Mouse (Mus musculus) thymus, postnatal 0 days (tissue): Measurements from ENCODE around the gene Aprt. TPM values are rescaled to one million over a fixed set of nuclear protein-coding genes. Genes with fewer than 3 reads are reported as not detected.
A peak's percentile ranks its signal among the peaks of the same experiment; 100 is the strongest.

Source experiments
- DNase-seq: peaks from one replicate; pipeline ENCODE4 v3.0.0-alpha.2; 2015; ENCODE audit warnings: low spot score
- microRNA-seq: library from miRNA; unstranded; fragments of <30 nt; microRNA quantifications from one replicate; pipeline ENCODE4, GENCODE M21; 2016; ENCODE audit warnings: borderline number of aligned reads
- polyA plus RNA-seq: library from polyadenylated mRNA; unstranded; fragments of >200 nt; fragmentation: Nextera tagmentation; extraction: Ambion mirVana; gene quantifications from 2 replicates; pipeline ENCODE4 v1.2.1, GENCODE M21; 2015

Aprt gene
- polyA plus RNA-seq, 1 experiment from 2014 or later: 173 TPM

GRCm38 (mm10) chr8:122537033-122537432 lies 39.7 kb downstream of the Aprt start:
- no peak for DNase-seq

DNA sequence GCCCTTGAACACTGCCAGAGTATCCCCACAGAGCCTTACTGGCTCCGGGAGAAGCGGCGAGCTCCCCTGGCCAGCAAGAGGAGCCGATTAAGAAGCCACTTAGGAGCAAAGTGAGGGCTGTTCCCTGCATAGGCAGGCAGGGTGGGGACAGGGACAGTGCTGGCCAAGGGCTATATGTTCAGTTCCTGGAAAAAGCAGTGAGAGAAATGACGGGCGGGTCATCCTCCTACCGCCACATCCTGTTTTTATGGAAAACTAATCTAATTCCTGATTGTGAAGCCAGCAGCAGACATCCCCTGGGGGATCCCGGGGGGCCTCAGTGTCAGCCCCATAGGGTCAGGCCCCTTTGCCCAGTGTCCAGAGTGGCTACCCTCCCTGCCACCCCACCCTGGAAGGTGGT lies 45.4 kb downstream of the Aprt start:
- DNase-seq: no peak

DNA sequence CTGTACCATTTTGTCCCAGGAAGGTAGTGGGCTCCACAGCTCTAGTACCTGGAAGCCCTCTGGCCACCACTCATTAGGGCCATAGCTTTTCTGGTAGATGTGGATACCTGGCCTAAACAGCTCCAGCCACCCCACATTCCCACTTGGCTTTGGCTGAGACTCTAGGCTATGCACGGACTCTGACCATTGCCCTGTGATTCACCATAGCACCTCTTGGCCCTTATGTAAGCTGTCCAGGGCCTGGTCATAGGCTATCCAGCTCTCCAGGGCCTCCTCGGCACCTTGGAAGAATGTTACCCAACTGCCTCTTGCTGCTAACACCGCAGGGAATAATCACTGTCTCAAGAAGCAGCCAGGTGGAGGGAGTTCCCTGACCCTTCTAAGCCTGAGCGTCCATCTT lies 47.5 kb downstream of the Aprt start:
- no peak for DNase-seq

- DNase-seq: no peak
These were observed 48.8 kb downstream of the Aprt start for GRCm38 (mm10) chr8:122527937-122528336.

GRCm38 (mm10) chr8:122526526-122527170 lies 50.1 kb downstream of the Aprt start:
- peak; percentile 51 for DNase-seq

DNA sequence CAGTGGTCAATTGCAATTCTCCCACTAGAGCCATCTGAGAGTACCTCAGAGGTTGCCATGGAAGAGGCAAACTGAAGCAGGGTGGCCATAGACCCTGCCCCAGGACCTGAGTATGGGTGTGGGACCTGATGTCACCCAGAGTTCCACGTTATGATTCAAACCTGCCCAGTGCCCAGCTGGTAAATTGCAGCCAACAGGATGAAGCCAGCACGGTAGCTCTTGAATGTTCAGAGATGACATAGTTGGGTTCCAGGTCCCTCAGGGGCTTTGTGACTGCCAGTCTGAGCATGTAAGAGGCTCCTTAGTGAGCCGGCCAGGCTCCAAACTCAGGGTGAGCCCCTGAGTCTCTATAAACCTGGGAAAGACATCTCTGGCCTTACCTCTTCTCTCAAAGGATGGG lies 50.6 kb downstream of the Aprt start:
- DNase-seq: no peak

DNA sequence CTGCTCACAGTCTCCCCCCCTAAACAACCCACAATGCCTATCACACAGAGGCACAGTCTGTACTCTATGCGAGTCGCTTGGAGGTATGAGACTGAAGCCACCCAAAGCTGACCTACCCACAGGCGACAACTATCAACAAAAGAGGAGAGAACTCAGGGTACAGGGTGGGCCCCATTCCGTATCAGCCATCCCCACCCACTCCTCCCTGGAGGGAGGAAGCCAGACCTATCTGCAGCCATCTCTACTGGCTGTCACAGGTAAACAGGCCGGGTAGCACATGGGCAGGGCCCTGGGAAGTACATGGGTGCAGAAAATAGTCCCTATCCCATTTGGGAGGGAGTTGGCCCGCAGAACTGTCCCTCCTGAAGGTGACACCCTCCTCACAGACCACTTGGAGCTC lies 51.7 kb downstream of the Aprt start:
- DNase-seq: no peak

Small RNA genes lying within 50 kb of the gene (microRNA-seq; reads per million reads assigned to microRNA genes)
- not detected for gene Mir6396

Other genes starting within 250 kb of the Aprt start
- gene Trhr2, start 216.2 kb downstream of the Aprt start, polyA plus RNA-seq: not detected in 2 replicates
- 41.0 and 41.7 TPM in 2 replicates for gene Zc3h18, start 200.3 kb downstream of the Aprt start, polyA plus RNA-seq
- gene Il17c, start 154.9 kb downstream of the Aprt start, polyA plus RNA-seq: 0.26 and 0.37 TPM in 2 replicates
- 540 and 564 TPM in 2 replicates for gene Cyba, start 144.0 kb downstream of the Aprt start, polyA plus RNA-seq
- gene Mvd, start 133.5 kb downstream of the Aprt start, polyA plus RNA-seq: 17.4 and 19.5 TPM in 2 replicates
- gene Snai3, start 116.2 kb downstream of the Aprt start, polyA plus RNA-seq: 37.5 TPM in 2 replicates
- gene Rnf166, start 100.8 kb downstream of the Aprt start, polyA plus RNA-seq: 98.0 and 108 TPM in 2 replicates
- 72.9 and 75.3 TPM in 2 replicates for gene Ctu2, start 100.8 kb downstream of the Aprt start, polyA plus RNA-seq
- gene Piezo1, start 25.6 kb downstream of the Aprt start, polyA plus RNA-seq: 5.2 and 6.9 TPM in 2 replicates
- 50.6 and 51.1 TPM in 2 replicates for gene Cdt1, start 8.9 kb downstream of the Aprt start, polyA plus RNA-seq
- 10.5 and 11.7 TPM in 2 replicates for gene Galns, start 34.6 kb upstream of the Aprt start, polyA plus RNA-seq
- gene Trappc2l, start 34.7 kb upstream of the Aprt start, polyA plus RNA-seq: 52.9 and 56.9 TPM in 2 replicates
- gene Pabpn1l, start 45.8 kb upstream of the Aprt start, polyA plus RNA-seq: 0.36 and 0.43 TPM in 2 replicates
- gene Cbfa2t3, start 122.2 kb upstream of the Aprt start, polyA plus RNA-seq: 15.2 and 16.7 TPM in 2 replicates
- gene Acsf3, start 198.6 kb upstream of the Aprt start, polyA plus RNA-seq: 13.8 and 14.0 TPM in 2 replicates